Mouse (Mus musculus): ENCODE results near the gene Synpo2l. TPM values are rescaled to one million over a fixed set of nuclear protein-coding genes. Genes with fewer than 3 reads are reported as not detected.

The Synpo2l gene
- polyA plus RNA-seq, 1 experiment: not detected

GRCm38 (mm10) chr14:20700362-20700761, 32.2 kb upstream of the Synpo2l start:
- Histone ChIP-seq H3K9me3 (ENCODE audit: control insufficient read depth, low read length) (no peaks in the 10 kb centered on the region), H3K4me3 (replicated peaks) (no peak overlapping the region), H3K27me3 (ENCODE audit: control insufficient read depth) (no peaks in the 10 kb centered on the region), H3K4me1 (ENCODE audit: control insufficient read depth) (peaks cover 77% of the 10 kb centered on the region), H3K36me3 (ENCODE audit: control insufficient read depth) (peaks cover 48% of the 10 kb centered on the region)
- TF ChIP-seq TAL1 (IDR thresholded peaks at IDR 0.05; ENCODE audit: low read length): no peak
- TF ChIP-seq GATA1 (IDR thresholded peaks at IDR 0.05; ENCODE audit: low read length): no peak

- TF ChIP-seq TAL1 (IDR thresholded peaks at IDR 0.05; ENCODE audit: low read length): no peak
- no peak for TF ChIP-seq GATA1 (IDR thresholded peaks at IDR 0.05; ENCODE audit: low read length)
- no peaks in the 10 kb centered on the region for H3K9me3 ChIP-seq (ENCODE audit: control insufficient read depth, low read length)
- peaks cover 79% of the 10 kb centered on the region for H3K4me1 ChIP-seq (ENCODE audit: control insufficient read depth)
- no peak overlapping the region for H3K4me3 ChIP-seq (replicated peaks)
- peaks cover 47% of the 10 kb centered on the region for H3K36me3 ChIP-seq (ENCODE audit: control insufficient read depth)
- H3K27me3 ChIP-seq (ENCODE audit: control insufficient read depth): no peaks in the 10 kb centered on the region
These were observed 30.4 kb upstream of the Synpo2l start for GRCm38 (mm10) chr14:20698515-20698914.

- Histone ChIP-seq H3K4me3 (replicated peaks) (peak overlapping the region; percentile 95), H3K4me1 (ENCODE audit: control insufficient read depth) (peaks cover 72% of the 10 kb centered on the region), H3K36me3 (ENCODE audit: control insufficient read depth) (peaks cover 62% of the 10 kb centered on the region), H3K27me3 (ENCODE audit: control insufficient read depth) (no peaks in the 10 kb centered on the region), H3K9me3 (ENCODE audit: control insufficient read depth, low read length) (no peaks in the 10 kb centered on the region)
- TF ChIP-seq TAL1 (IDR thresholded peaks at IDR 0.05; ENCODE audit: low read length) (no peak), GATA1 (IDR thresholded peaks at IDR 0.05; ENCODE audit: low read length) (no peak)
These were observed 28.8 kb upstream of the Synpo2l start for GRCm38 (mm10) chr14:20696986-20697385.

GRCm38 (mm10) chr14:20695761-20696520, 27.8 kb upstream of the Synpo2l start:
- no peaks in the 10 kb centered on the region for H3K9me3 ChIP-seq (ENCODE audit: control insufficient read depth, low read length)
- no peaks in the 10 kb centered on the region for H3K27me3 ChIP-seq (ENCODE audit: control insufficient read depth)
- peaks cover 62% of the 10 kb centered on the region for H3K4me1 ChIP-seq (ENCODE audit: control insufficient read depth)
- H3K4me3 ChIP-seq (replicated peaks): peak overlapping the region; percentile 95
- no peak for TF ChIP-seq GATA1 (IDR thresholded peaks at IDR 0.05; ENCODE audit: low read length)
- no peak for TF ChIP-seq TAL1 (IDR thresholded peaks at IDR 0.05; ENCODE audit: low read length)
- H3K36me3 ChIP-seq (ENCODE audit: control insufficient read depth): peaks cover 73% of the 10 kb centered on the region

- TF ChIP-seq GATA1 (IDR thresholded peaks at IDR 0.05; ENCODE audit: low read length) (no peak), TAL1 (IDR thresholded peaks at IDR 0.05; ENCODE audit: low read length) (no peak)
- Histone ChIP-seq H3K4me1 (ENCODE audit: control insufficient read depth) (peaks cover 56% of the 10 kb centered on the region), H3K27me3 (ENCODE audit: control insufficient read depth) (no peaks in the 10 kb centered on the region), H3K36me3 (ENCODE audit: control insufficient read depth) (peaks cover 74% of the 10 kb centered on the region), H3K4me3 (replicated peaks) (peak within 1 kb of the TSS; percentile 95), H3K9me3 (ENCODE audit: control insufficient read depth, low read length) (no peaks in the 10 kb centered on the region)
These were observed 27.0 kb upstream of the Synpo2l start, which contains the start of gene Fut11 for GRCm38 (mm10) chr14:20694884-20695760. TSS of gene Fut11 (plus strand) at chr14:20694968.

GRCm38 (mm10) chr14:20694185-20694883, 26.2 kb upstream of the Synpo2l start:
- H3K9me3 ChIP-seq (ENCODE audit: control insufficient read depth, low read length): no peaks in the 10 kb centered on the region
- peaks cover 52% of the 10 kb centered on the region for H3K4me1 ChIP-seq (ENCODE audit: control insufficient read depth)
- no peaks in the 10 kb centered on the region for H3K27me3 ChIP-seq (ENCODE audit: control insufficient read depth)
- no peak for TF ChIP-seq GATA1 (IDR thresholded peaks at IDR 0.05; ENCODE audit: low read length)
- TF ChIP-seq TAL1 (IDR thresholded peaks at IDR 0.05; ENCODE audit: low read length): no peak
- H3K4me3 ChIP-seq (replicated peaks): peak overlapping the region; percentile 95
- H3K36me3 ChIP-seq (ENCODE audit: control insufficient read depth): peaks cover 77% of the 10 kb centered on the region

GRCm38 (mm10) chr14:20693589-20694101, 25.5 kb upstream of the Synpo2l start:
- TF ChIP-seq TAL1 (IDR thresholded peaks at IDR 0.05; ENCODE audit: low read length) (no peak), GATA1 (IDR thresholded peaks at IDR 0.05; ENCODE audit: low read length) (no peak)
- Histone ChIP-seq H3K4me1 (ENCODE audit: control insufficient read depth) (peaks cover 45% of the 10 kb centered on the region), H3K36me3 (ENCODE audit: control insufficient read depth) (peaks cover 77% of the 10 kb centered on the region), H3K9me3 (ENCODE audit: control insufficient read depth, low read length) (no peaks in the 10 kb centered on the region), H3K4me3 (replicated peaks) (no peak overlapping the region), H3K27me3 (ENCODE audit: control insufficient read depth) (no peaks in the 10 kb centered on the region)

- no peaks in the 10 kb centered on the region for H3K27me3 ChIP-seq (ENCODE audit: control insufficient read depth)
- H3K36me3 ChIP-seq (ENCODE audit: control insufficient read depth): peaks cover 84% of the 10 kb centered on the region
- no peak overlapping the region for H3K4me3 ChIP-seq (replicated peaks)
- H3K4me1 ChIP-seq (ENCODE audit: control insufficient read depth): peaks cover 28% of the 10 kb centered on the region
- TF ChIP-seq TAL1 (IDR thresholded peaks at IDR 0.05; ENCODE audit: low read length) (no peak), GATA1 (IDR thresholded peaks at IDR 0.05; ENCODE audit: low read length) (no peak)
- H3K9me3 ChIP-seq (ENCODE audit: control insufficient read depth, low read length): no peaks in the 10 kb centered on the region
These were observed 23.6 kb upstream of the Synpo2l start for GRCm38 (mm10) chr14:20691772-20692171.

All from erythroblast, embryonic 14.5 days (primary cell).